ENCODE assay signal across 9 mouse cellular contexts in genomic region chr5:54113284-54113683, GRCm38 (mm10).
DNase-seq lines count a peak whose midpoint lies in the region; ATAC-seq lines count a peak whose summit lies in the region.
"Had no signal": no experiment of that assay in that cellular context is flagged by ENCODE, and none has a peak within 500 bp of the region (broad histone marks: within the 10 kb centered on the region; RNA-seq: fewer than 3 reads in every experiment).

No protein-coding gene starts in this region.

- no peak overlapping the region for H3K9ac ChIP-seq in hindbrain, embryonic 11.5 days (ENCODE audit: low read depth, low read length)
- no peak overlapping the region for H3K9ac ChIP-seq in hindbrain, embryonic 12.5 days
- H3K9ac ChIP-seq: liver, embryonic 15.5 days had no signal

- no peaks in the 10 kb centered on the region for H3K36me3 ChIP-seq in hindbrain, embryonic 11.5 days (ENCODE audit: control insufficient read depth, insufficient read depth, low read length)
- peaks cover 3% of the 10 kb centered on the region for H3K36me3 ChIP-seq in hindbrain, embryonic 12.5 days
- peaks cover 9% of the 10 kb centered on the region for H3K36me3 ChIP-seq in embryonic facial prominence, embryonic 10.5 days (replicated peaks)
- H3K36me3 ChIP-seq: liver, embryonic 15.5 days had no signal

- no peaks in the 10 kb centered on the region for H3K9me3 ChIP-seq in hindbrain, embryonic 11.5 days (ENCODE audit: control insufficient read depth, low read length)
- H3K9me3 ChIP-seq in hindbrain, embryonic 12.5 days (replicated peaks) = no peaks in the 10 kb centered on the region
- H3K9me3 ChIP-seq in embryonic facial prominence, embryonic 10.5 days = no peaks in the 10 kb centered on the region
- H3K9me3 ChIP-seq: liver, embryonic 15.5 days had no signal

- no peak overlapping the region for H3K4me3 ChIP-seq in hindbrain, embryonic 11.5 days (ENCODE audit: low read depth, low read length)
- H3K4me3 ChIP-seq in hindbrain, embryonic 12.5 days = no peak overlapping the region
- no peak overlapping the region for H3K4me3 ChIP-seq in embryonic facial prominence, embryonic 10.5 days
- H3K4me3 ChIP-seq: liver, embryonic 15.5 days had no signal

- H3K27ac ChIP-seq in hindbrain, embryonic 11.5 days (ENCODE audit: low read depth, low read length) = no peak overlapping the region
- no peak overlapping the region for H3K27ac ChIP-seq in hindbrain, embryonic 12.5 days
- no peak overlapping the region for H3K27ac ChIP-seq in embryonic facial prominence, embryonic 10.5 days (replicated peaks)
- H3K27ac ChIP-seq: liver, embryonic 15.5 days had no signal

- ATAC-seq in hindbrain, embryonic 11.5 days (ENCODE audit: low FRiP score) = no peak
- no peak for ATAC-seq in hindbrain, embryonic 12.5 days (ENCODE audit: low FRiP score)
- peak; percentile 85 for ATAC-seq in CD4-positive, CD25-positive, alpha-beta regulatory T cell, adult 4 months
- ATAC-seq in inflammation-experienced regulatory T-cells, adult 6 months = peak; percentile 89

- no peaks in the 10 kb centered on the region for H3K4me1 ChIP-seq in hindbrain, embryonic 11.5 days (replicated peaks; ENCODE audit: control insufficient read depth, insufficient read depth, low read length)
- peaks cover 3% of the 10 kb centered on the region; the same call in 1 of the 2 replicates for H3K4me1 ChIP-seq in hindbrain, embryonic 12.5 days
- no peaks in the 10 kb centered on the region for H3K4me1 ChIP-seq in embryonic facial prominence, embryonic 10.5 days
- H3K4me1 ChIP-seq: liver, embryonic 15.5 days had no signal

- H3K27me3 ChIP-seq in hindbrain, embryonic 11.5 days (ENCODE audit: control insufficient read depth, insufficient read depth, low read length) = no peaks in the 10 kb centered on the region
- no peaks in the 10 kb centered on the region for H3K27me3 ChIP-seq in hindbrain, embryonic 12.5 days
- no peaks in the 10 kb centered on the region for H3K27me3 ChIP-seq in embryonic facial prominence, embryonic 10.5 days (replicated peaks; ENCODE audit: low read depth, poor library complexity, severe bottlenecking)
- H3K27me3 ChIP-seq: liver, embryonic 15.5 days had no signal

- WGBS in hindbrain, embryonic 11.5 days = 34% methylated on average over 3 of the region's 3 CpGs
- 31% methylated on average over 3 of the region's 3 CpGs for WGBS in hindbrain, embryonic 12.5 days
- 35% methylated on average over 3 of the region's 3 CpGs for WGBS in embryonic facial prominence, embryonic 10.5 days

- no peak overlapping the region for H3K4me2 ChIP-seq in hindbrain, embryonic 11.5 days (replicated peaks; ENCODE audit: low read depth, low read length)
- no peak overlapping the region for H3K4me2 ChIP-seq in hindbrain, embryonic 12.5 days (replicated peaks)
- H3K4me2 ChIP-seq: liver, embryonic 15.5 days had no signal

- DNase-seq in hindbrain, embryonic 11.5 days (ENCODE audit: low spot score) = peak; percentile 66
- peak; percentile 26 to 31 for DNase-seq in adrenal gland, postnatal 4 days (ENCODE audit: low spot score in 2 of 2)
- DNase-seq in embryonic facial prominence, embryonic 10.5 days (ENCODE audit: low spot score) = peak; percentile 53
- DNase-seq in lung, adult 18-20 months = peak; percentile 64 to 69
- peak; percentile 67 for DNase-seq in right cerebral cortex, postnatal 4 days

Comparison
In these comparisons a context has a peak if more than half of its experiments do, and no peak if none do; other contexts are left out.
1. ATAC-seq: peak in CD4-positive, CD25-positive, alpha-beta regulatory T cell, adult 4 months (single experiment) and inflammation-experienced regulatory T-cells, adult 6 months (single experiment); none in hindbrain, embryonic 11.5 days (single experiment) and hindbrain, embryonic 12.5 days (single experiment).
2. Peak in every context shown above with its lines, with median percentiles within 50 percentile points of each other: DNase-seq.